Mouse (Mus musculus): ENCODE measurements around the gene Sept3. TPM values are rescaled to one million over a fixed set of nuclear protein-coding genes. Genes with fewer than 3 reads are reported as not detected.

Gene Sept3
- total and polyA plus RNA-seq, 2 experiments from 2014 or later: 1.5 to 4.4 TPM

DNA sequence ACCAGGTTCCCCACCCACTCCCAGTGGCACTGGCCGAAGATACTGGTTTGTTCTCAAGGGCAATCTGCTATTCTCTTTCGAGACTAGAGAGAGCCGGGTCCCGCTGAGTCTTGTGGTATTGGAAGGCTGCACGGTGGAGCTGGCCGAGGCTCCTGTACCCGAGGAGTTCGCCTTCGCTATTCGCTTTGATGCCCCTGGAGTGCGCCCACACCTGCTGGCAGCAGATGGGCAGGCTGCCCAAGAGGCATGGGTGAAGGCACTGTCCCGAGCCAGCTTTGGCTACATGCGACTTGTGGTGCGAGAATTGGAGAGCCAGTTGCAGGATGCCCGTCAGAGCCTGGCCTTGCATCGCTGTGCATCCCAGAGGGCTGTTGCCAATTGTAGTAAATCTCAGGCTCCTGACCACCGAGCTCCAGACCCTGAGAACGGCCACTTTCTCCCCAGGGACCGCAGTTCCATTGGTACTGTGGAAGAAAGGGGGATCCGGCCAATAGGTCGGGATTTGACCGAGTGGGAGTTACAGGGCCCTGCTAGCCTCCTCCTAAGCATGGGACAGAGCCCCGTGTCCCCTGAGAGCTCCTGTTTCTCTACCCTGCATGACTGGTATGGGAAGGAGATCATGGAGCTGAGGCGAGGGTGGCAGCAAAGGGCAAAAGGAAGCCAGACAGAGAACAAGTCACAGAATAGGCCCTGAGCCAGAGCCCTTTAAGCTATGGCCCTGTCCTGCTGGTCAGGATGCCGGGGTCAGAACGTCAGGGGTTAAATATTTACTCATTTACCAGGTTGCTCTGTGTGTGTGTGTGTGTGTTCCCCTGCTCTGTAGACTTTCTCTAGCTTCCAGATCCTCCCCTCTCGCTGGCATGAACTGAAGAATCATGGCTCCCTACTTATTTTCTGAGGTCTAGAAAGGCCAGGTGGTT lies 68.9 kb downstream of the Sept3 start:
- Histone ChIP-seq H3K4me2 (ENCODE audit: low read depth, low read length) (no peak overlapping the region), H3K9ac (replicated peaks; ENCODE audit: low read depth, low read length) (no peak overlapping the region), H3K4me1 (ENCODE audit: control insufficient read depth, insufficient read depth) (peaks cover 25% of the 10 kb centered on the region), H3K36me3 (replicated peaks; ENCODE audit: control insufficient read depth, insufficient read depth, low read length) (peaks cover 10% of the 10 kb centered on the region), H3K27ac (ENCODE audit: low read depth) (no peak overlapping the region), H3K27me3 (ENCODE audit: control insufficient read depth, insufficient read depth, low read length) (no peaks in the 10 kb centered on the region), H3K9me3 (replicated peaks; ENCODE audit: control insufficient read depth, low read length) (no peaks in the 10 kb centered on the region), H3K4me3 (ENCODE audit: low read depth, low read length) (no peak overlapping the region)
- DNase-seq (ENCODE audit: low spot score) (no peak), ATAC-seq (ENCODE audit: insufficient read depth, low read depth) (no peak)
- no peak for TF ChIP-seq EP300 (IDR thresholded peaks at IDR 0.05; ENCODE audit: low read depth)
- no peak for TF ChIP-seq CTCF (IDR thresholded peaks at IDR 0.05; ENCODE audit: low read depth)
- WGBS: 89% methylated on average over 27 of the region's 27 CpGs

Other genes starting within 250 kb of the Sept3 start
- gene Desi1, start 241.0 kb upstream of the Sept3 start, total RNA-seq (2014; rRNA removed; ENCODE audit: low replicate concordance): 9.0 and 13.6 TPM in 2 replicates
- gene Desi1, start 241.0 kb upstream of the Sept3 start, polyA plus RNA-seq (2015; fragmentation: Nextera tagmentation; extraction: Ambion mirVana): 15.4 and 16.1 TPM in 2 replicates
- gene Snu13, start 227.3 kb upstream of the Sept3 start, total RNA-seq (2014; rRNA removed; ENCODE audit: low replicate concordance): 204 and 222 TPM in 2 replicates
- 109 and 123 TPM in 2 replicates for gene Snu13, start 227.3 kb upstream of the Sept3 start, polyA plus RNA-seq (2015; fragmentation: Nextera tagmentation; extraction: Ambion mirVana)
- gene 4930407I10Rik, start 215.7 kb upstream of the Sept3 start, total RNA-seq (2014; rRNA removed; ENCODE audit: low replicate concordance): not detected in 2 replicates
- not detected in 2 replicates for gene 4930407I10Rik, start 215.7 kb upstream of the Sept3 start, polyA plus RNA-seq (2015; fragmentation: Nextera tagmentation; extraction: Ambion mirVana)
- not detected in 2 replicates for gene Mei1, start 204.9 kb upstream of the Sept3 start, total RNA-seq (2014; rRNA removed; ENCODE audit: low replicate concordance)
- gene Mei1, start 204.9 kb upstream of the Sept3 start, polyA plus RNA-seq (2015; fragmentation: Nextera tagmentation; extraction: Ambion mirVana): not detected in 2 replicates
- gene Ccdc134, start 147.0 kb upstream of the Sept3 start, total RNA-seq (2014; rRNA removed; ENCODE audit: low replicate concordance): 4.9 and 6.9 TPM in 2 replicates
- gene Ccdc134, start 147.0 kb upstream of the Sept3 start, polyA plus RNA-seq (2015; fragmentation: Nextera tagmentation; extraction: Ambion mirVana): 5.9 and 6.5 TPM in 2 replicates
- gene Srebf2, start 127.7 kb upstream of the Sept3 start, total RNA-seq (2014; rRNA removed; ENCODE audit: low replicate concordance): 86.3 and 90.3 TPM in 2 replicates
- gene Srebf2, start 127.7 kb upstream of the Sept3 start, polyA plus RNA-seq (2015; fragmentation: Nextera tagmentation; extraction: Ambion mirVana): 58.0 and 68.3 TPM in 2 replicates
- gene Shisa8, start 62.1 kb upstream of the Sept3 start, total RNA-seq (2014; rRNA removed; ENCODE audit: low replicate concordance): 0.19 and 7.5 TPM in 2 replicates
- 0.07 and 0.23 TPM in 2 replicates for gene Shisa8, start 62.1 kb upstream of the Sept3 start, polyA plus RNA-seq (2015; fragmentation: Nextera tagmentation; extraction: Ambion mirVana)
- gene Tnfrsf13c, start 50.5 kb upstream of the Sept3 start, total RNA-seq (2014; rRNA removed; ENCODE audit: low replicate concordance): 1.5 TPM in 1 of 2 replicates, not detected in the other
- gene Tnfrsf13c, start 50.5 kb upstream of the Sept3 start, polyA plus RNA-seq (2015; fragmentation: Nextera tagmentation; extraction: Ambion mirVana): not detected in 2 replicates
- gene Cenpm, start 30.1 kb upstream of the Sept3 start, total RNA-seq (2014; rRNA removed; ENCODE audit: low replicate concordance): 16.7 and 25.7 TPM in 2 replicates
- 22.5 and 25.6 TPM in 2 replicates for gene Cenpm, start 30.1 kb upstream of the Sept3 start, polyA plus RNA-seq (2015; fragmentation: Nextera tagmentation; extraction: Ambion mirVana)
- gene 1500009C09Rik, start 22.5 kb upstream of the Sept3 start, total RNA-seq (2014; rRNA removed; ENCODE audit: low replicate concordance): not detected in 2 replicates
- gene 1500009C09Rik, start 22.5 kb upstream of the Sept3 start, polyA plus RNA-seq (2015; fragmentation: Nextera tagmentation; extraction: Ambion mirVana): not detected in 2 replicates
- gene Wbp2nl, start 24.1 kb downstream of the Sept3 start, total RNA-seq (2014; rRNA removed; ENCODE audit: low replicate concordance): not detected in 2 replicates
- gene Wbp2nl, start 24.1 kb downstream of the Sept3 start, polyA plus RNA-seq (2015; fragmentation: Nextera tagmentation; extraction: Ambion mirVana): not detected in 2 replicates
- gene Naga, start 64.0 kb downstream of the Sept3 start, total RNA-seq (2014; rRNA removed; ENCODE audit: low replicate concordance): 45.2 and 74.0 TPM in 2 replicates
- 35.4 and 37.5 TPM in 2 replicates for gene Naga, start 64.0 kb downstream of the Sept3 start, polyA plus RNA-seq (2015; fragmentation: Nextera tagmentation; extraction: Ambion mirVana)
- 1.4 and 2.5 TPM in 2 replicates for gene Pheta2, start 64.0 kb downstream of the Sept3 start, total RNA-seq (2014; rRNA removed; ENCODE audit: low replicate concordance)
- gene Pheta2, start 64.0 kb downstream of the Sept3 start, polyA plus RNA-seq (2015; fragmentation: Nextera tagmentation; extraction: Ambion mirVana): 3.6 and 3.9 TPM in 2 replicates
- 342 and 440 TPM in 2 replicates for gene Smdt1, start 64.1 kb downstream of the Sept3 start, total RNA-seq (2014; rRNA removed; ENCODE audit: low replicate concordance)
- gene Smdt1, start 64.1 kb downstream of the Sept3 start, polyA plus RNA-seq (2015; fragmentation: Nextera tagmentation; extraction: Ambion mirVana): 431 and 450 TPM in 2 replicates
- gene Ndufa6, start 79.4 kb downstream of the Sept3 start, total RNA-seq (2014; rRNA removed; ENCODE audit: low replicate concordance): 397 and 531 TPM in 2 replicates
- gene Ndufa6, start 79.4 kb downstream of the Sept3 start, polyA plus RNA-seq (2015; fragmentation: Nextera tagmentation; extraction: Ambion mirVana): 1,167 and 1,291 TPM in 2 replicates
- gene Cyp2d22, start 105.4 kb downstream of the Sept3 start, total RNA-seq (2014; rRNA removed; ENCODE audit: low replicate concordance): 14.8 and 16.8 TPM in 2 replicates
- 10.1 and 10.6 TPM in 2 replicates for gene Cyp2d22, start 105.4 kb downstream of the Sept3 start, polyA plus RNA-seq (2015; fragmentation: Nextera tagmentation; extraction: Ambion mirVana)
- gene Cyp2d11, start 119.1 kb downstream of the Sept3 start, total RNA-seq (2014; rRNA removed; ENCODE audit: low replicate concordance): not detected in 2 replicates
- not detected in 2 replicates for gene Cyp2d11, start 119.1 kb downstream of the Sept3 start, polyA plus RNA-seq (2015; fragmentation: Nextera tagmentation; extraction: Ambion mirVana)
- 1.2 TPM in 1 of 2 replicates, not detected in the other for gene Cyp2d10, start 132.3 kb downstream of the Sept3 start, total RNA-seq (2014; rRNA removed; ENCODE audit: low replicate concordance)
- not detected in 2 replicates for gene Cyp2d10, start 132.3 kb downstream of the Sept3 start, polyA plus RNA-seq (2015; fragmentation: Nextera tagmentation; extraction: Ambion mirVana)
- not detected in 2 replicates for gene Cyp2d9, start 158.5 kb downstream of the Sept3 start, total RNA-seq (2014; rRNA removed; ENCODE audit: low replicate concordance)
- 0.07 TPM in 1 of 2 replicates, not detected in the other for gene Cyp2d9, start 158.5 kb downstream of the Sept3 start, polyA plus RNA-seq (2015; fragmentation: Nextera tagmentation; extraction: Ambion mirVana)